Mouse (Mus musculus) kidney, adult 2 months (tissue): Measurements from ENCODE around the gene Slc35a5. TPM values are rescaled to one million over a fixed set of nuclear protein-coding genes. Genes with fewer than 3 reads are reported as not detected.

Experiments
- DNase-seq: peaks from one replicate; pipeline ENCODE4 v3.0.0; 2021
- H3K27ac ChIP-seq: fragments of 200-500 bp; 2 replicates; pipeline ENCODE4 v1.5.1; 2012; ENCODE audit warnings: low read depth, low read length, control low read depth, inconsistent platforms; ENCODE audit not compliant: insufficient read depth
- H3K27me3 ChIP-seq: fragments of 200-500 bp; replicated peaks from 2 replicates; pipeline ENCODE4 v1.6.1; 2012; ENCODE audit warnings: mild to moderate bottlenecking, moderate library complexity, low read length, inconsistent platforms; ENCODE audit not compliant: control insufficient read depth, insufficient read depth
- H3K36me3 ChIP-seq: fragments of 200-500 bp; 2 replicates; pipeline ENCODE4 v1.6.1; 2012; ENCODE audit warnings: mild to moderate bottlenecking, moderate library complexity, low read length, inconsistent platforms; ENCODE audit not compliant: control insufficient read depth, insufficient read depth
- H3K4me1 ChIP-seq: fragments of 200-500 bp; 2 replicates; pipeline ENCODE4 v1.6.1; 2011; ENCODE audit warnings: low read length; ENCODE audit not compliant: control insufficient read depth, insufficient read depth
- H3K4me3 ChIP-seq: fragments of 200-500 bp; 2 replicates; pipeline ENCODE4 v1.5.1; 2011; ENCODE audit warnings: mild to moderate bottlenecking, low read depth, low read length, control low read depth; ENCODE audit not compliant: insufficient read depth
- CTCF ChIP-seq: fragments of 200-500 bp; conservative IDR thresholded peaks from 2 replicates; pipeline ENCODE4 v1.5.1; 2011; ENCODE audit warnings: low read depth, mild to moderate bottlenecking, control low read depth, low read length, moderate library complexity, mixed read lengths; ENCODE audit not compliant: insufficient read depth, insufficient read length
- POLR2A ChIP-seq: fragments of 200-500 bp; IDR thresholded peaks from one replicate; pipeline ENCODE4 v1.6.1; 2011; ENCODE audit warnings: low read depth, low read length, control low read depth
- WGBS: fragments of 180-500 bp; shearing (Covaris S2); methylation state at CpG from one replicate; pipeline ENCODE4 v1.1.7; 2018; 5-methylcytosine and 5-hydroxymethylcytosine counted together
- polyA plus RNA-seq: library from polyadenylated mRNA; depleted of rRNA; stranded (reverse); fragments of >200 nt; gene quantifications from 2 replicates; pipeline ENCODE4 v1.2.3, GENCODE M21; 2012; rRNA removed

The Slc35a5 gene
- polyA plus RNA-seq, 1 experiment = 24.9 TPM

- WGBS = 71% methylated on average over 26 of the region's 26 CpGs
- Histone ChIP-seq H3K27me3 (no peaks in the 10 kb centered on the region; the same call in 1 of the 2 replicates), H3K36me3 (no peaks in the 10 kb centered on the region), H3K27ac (no peak overlapping the region), H3K4me1 (no peaks in the 10 kb centered on the region), H3K4me3 (peak overlapping the region; percentile 1; the same call in 1 of the 2 replicates)
- TF ChIP-seq CTCF (no peak), POLR2A (no peak)
- DNase-seq = no peak
These were observed 62.7 kb downstream of the Slc35a5 start for GRCm38 (mm10) chr16:45095561-45096482.

DNA sequence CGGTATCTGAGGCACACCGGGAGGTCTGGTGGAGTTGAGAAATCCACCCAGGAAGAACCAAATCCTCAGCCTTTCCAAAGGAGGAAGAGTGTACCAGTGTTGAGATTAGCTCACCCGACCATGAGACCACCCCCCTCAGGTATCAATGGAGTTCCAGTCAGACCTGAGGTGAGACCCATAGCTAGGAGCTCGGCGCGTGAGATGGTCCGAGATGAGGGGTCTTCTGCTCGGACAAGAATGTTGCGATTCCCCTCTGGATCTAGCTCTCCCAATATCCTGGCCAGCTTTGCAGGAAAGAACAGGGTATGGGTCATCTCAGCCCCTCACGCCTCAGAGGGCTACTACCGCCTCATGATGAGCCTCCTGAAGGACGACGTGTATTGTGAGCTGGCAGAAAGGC lies 63.5 kb downstream of the Slc35a5 start:
- H3K4me1 ChIP-seq = no peaks in the 10 kb centered on the region
- no peaks in the 10 kb centered on the region for H3K27me3 ChIP-seq
- DNase-seq = no peak
- no peak overlapping the region for H3K27ac ChIP-seq
- TF ChIP-seq CTCF = no peak
- H3K36me3 ChIP-seq = no peaks in the 10 kb centered on the region
- WGBS = 86% methylated on average over 13 of the region's 13 CpGs
- no peak overlapping the region for H3K4me3 ChIP-seq

DNA sequence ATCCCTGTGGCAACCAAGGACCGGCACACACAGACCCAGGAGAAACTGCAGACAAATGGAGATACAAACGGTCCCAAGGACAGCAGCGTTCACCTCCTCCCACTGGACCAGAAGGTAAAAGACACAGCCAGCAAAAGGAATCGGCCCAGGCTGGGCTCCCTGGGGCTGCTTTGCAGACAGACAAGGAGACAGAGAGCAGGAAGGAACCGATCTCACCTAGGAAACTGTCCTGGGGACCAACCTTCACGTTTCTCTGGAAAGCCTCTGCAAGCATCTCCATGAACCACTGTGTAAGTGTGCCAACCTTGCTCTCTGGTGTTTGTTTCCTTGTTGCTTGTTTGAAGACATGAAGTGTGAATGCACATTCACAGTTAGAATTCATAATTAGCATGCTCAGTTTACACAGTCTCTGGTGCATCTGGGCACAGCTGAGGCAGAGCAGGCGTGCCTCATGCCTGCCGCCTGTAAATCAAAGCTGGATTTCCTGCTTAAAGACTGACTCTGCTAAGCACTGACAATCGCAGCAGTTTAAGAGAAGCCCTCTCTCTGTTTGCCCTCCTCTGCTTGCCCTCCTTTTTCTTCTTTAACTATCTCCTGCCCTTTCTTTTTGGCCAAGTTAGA lies 64.3 kb downstream of the Slc35a5 start:
- no peaks in the 10 kb centered on the region for H3K36me3 ChIP-seq
- no peak overlapping the region for H3K27ac ChIP-seq

GRCm38 (mm10) chr16:45093137-45093731 lies 65.3 kb downstream of the Slc35a5 start, which contains the start of gene Ccdc80:
Gene Ccdc80, plus strand, starts transcription at chr16:45093402.
- WGBS = 8% methylated on average over 6 of the region's 6 CpGs
- H3K36me3 ChIP-seq = no peaks in the 10 kb centered on the region
- TF ChIP-seq POLR2A (no peak), CTCF (no peak)
- H3K27me3 ChIP-seq = no peaks in the 10 kb centered on the region
- no peaks in the 10 kb centered on the region for H3K4me1 ChIP-seq
- H3K27ac ChIP-seq = no peak within 1 kb of the TSS
- H3K4me3 ChIP-seq = peak within 1 kb of the TSS; percentile 19
- DNase-seq = no peak

More for the DNA sequence above, 64.3 kb downstream of the Slc35a5 start:
- Histone ChIP-seq H3K4me1 (no peaks in the 10 kb centered on the region), H3K4me3 (peak overlapping the region; percentile 19), H3K27me3 (no peaks in the 10 kb centered on the region)
- TF ChIP-seq CTCF = no peak
- no peak for TF ChIP-seq POLR2A
- WGBS = 10% methylated on average over 9 of the region's 9 CpGs
- no peak for DNase-seq

DNA sequence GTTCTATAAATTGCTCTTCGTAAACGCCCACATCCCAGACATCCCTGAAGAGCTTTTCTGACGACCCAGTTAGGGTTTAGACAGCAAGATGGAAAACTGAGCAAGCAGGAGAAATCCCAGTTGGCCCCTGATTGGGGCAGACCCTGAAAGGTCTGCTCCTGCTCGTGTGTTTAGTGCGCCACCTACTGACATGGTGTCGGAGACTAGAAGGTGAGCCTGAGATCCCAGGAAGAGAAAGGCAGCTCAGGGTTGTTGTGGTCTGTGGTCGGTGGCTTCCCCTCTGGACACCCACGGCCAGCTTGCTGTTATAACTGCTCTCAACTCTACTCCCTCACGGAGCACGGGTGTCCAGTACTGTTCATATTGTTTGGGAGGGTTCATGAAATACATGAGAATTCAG lies 68.5 kb downstream of the Slc35a5 start:
- no peak overlapping the region for H3K4me3 ChIP-seq
- peak; percentile 67 for DNase-seq
- H3K36me3 ChIP-seq = no peaks in the 10 kb centered on the region
- H3K27me3 ChIP-seq = no peaks in the 10 kb centered on the region
- H3K4me1 ChIP-seq = no peaks in the 10 kb centered on the region
- no peak overlapping the region for H3K27ac ChIP-seq
- TF ChIP-seq POLR2A (no peak), CTCF (peak; percentile 89)
- 9% methylated on average over 10 of the region's 10 CpGs for WGBS

Other genes with a start within 250 kb of the Slc35a5 start
- gene Cd200r3, start 215.0 kb downstream of the Slc35a5 start, polyA plus RNA-seq = 0.08 and 0.14 TPM in 2 replicates
- gene Ccdc80, start 65.3 kb downstream of the Slc35a5 start, polyA plus RNA-seq = 7.6 and 10.4 TPM in 2 replicates
- gene Atg3, start 79 bp upstream of the Slc35a5 start, polyA plus RNA-seq = 17.4 and 18.1 TPM in 2 replicates
- 0.24 and 1.8 TPM in 2 replicates for gene Btla, start 65.6 kb upstream of the Slc35a5 start, polyA plus RNA-seq